Mouse (Mus musculus): ENCODE measurements at regions not wholly inside any gene's neighbourhood (a gene's known extent, or its start where the extent isn't known, plus 50 kb on each side); places are given as distances from the start of the nearest gene placed in this dataset.

GRCm38 (mm10) chr13:5272506-5273192 is 588.6 kb upstream of the Klf6 start:
- no peak for TF ChIP-seq CTCF (IDR thresholded peaks at IDR 0.05; ENCODE audit: extremely low read depth, insufficient read depth, insufficient read length, insufficient replicate concordance)
- TF ChIP-seq POLR2A (IDR thresholded peaks at IDR 0.05; ENCODE audit: low read depth, low read length) = no peak
